Mouse (Mus musculus): Measurements from ENCODE around the gene Rbm47. TPM values are rescaled to one million over a fixed set of nuclear protein-coding genes. Genes with fewer than 3 reads are reported as not detected.

Gene Rbm47
- polyA plus RNA-seq, 1 experiment from 2014 or later = 10.4 TPM

DNA sequence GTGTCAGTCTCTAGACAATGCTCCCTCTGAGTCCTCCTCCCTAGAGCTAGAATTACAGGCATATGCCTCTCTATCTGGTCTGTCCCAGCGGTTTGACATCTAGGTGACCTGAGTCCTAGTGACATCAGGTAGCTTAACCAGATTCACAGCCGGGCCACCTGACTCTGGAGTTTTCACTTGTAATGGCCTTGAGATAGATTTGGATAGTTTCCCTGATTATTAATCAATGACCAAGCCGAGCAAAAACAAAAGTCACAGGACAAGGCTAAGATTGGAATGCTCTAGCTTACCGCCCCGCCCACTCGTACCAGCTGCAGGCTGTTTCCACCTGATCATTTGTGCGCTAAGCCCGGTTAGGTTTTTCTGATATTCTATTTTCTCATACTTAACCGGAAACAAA, 2.3 kb downstream of the Rbm47 start:
- no peaks in the 10 kb centered on the region for H3K36me3 ChIP-seq (ENCODE audit: control insufficient read depth, insufficient read depth, low read length)
- WGBS = 74% methylated on average over 9 of the region's 9 CpGs
- ATAC-seq (ENCODE audit: low read depth) (no peak), DNase-seq (ENCODE audit: low spot score) (no peak)
- H3K4me3 ChIP-seq (ENCODE audit: low read depth, low read length) = no peak overlapping the region
- H3K27ac ChIP-seq (replicated peaks; ENCODE audit: low read depth, low read length) = no peak overlapping the region
- no peaks in the 10 kb centered on the region for H3K4me1 ChIP-seq (ENCODE audit: control insufficient read depth, insufficient read depth, low read length)
- no peak overlapping the region for H3K4me2 ChIP-seq (ENCODE audit: low read depth, low read length)
- no peaks in the 10 kb centered on the region for H3K9me3 ChIP-seq (ENCODE audit: control insufficient read depth, low read length)
- H3K27me3 ChIP-seq (replicated peaks; ENCODE audit: control insufficient read depth, insufficient read depth, low read length) = no peaks in the 10 kb centered on the region
- no peak overlapping the region for H3K9ac ChIP-seq (ENCODE audit: low read depth, low read length)

DNA sequence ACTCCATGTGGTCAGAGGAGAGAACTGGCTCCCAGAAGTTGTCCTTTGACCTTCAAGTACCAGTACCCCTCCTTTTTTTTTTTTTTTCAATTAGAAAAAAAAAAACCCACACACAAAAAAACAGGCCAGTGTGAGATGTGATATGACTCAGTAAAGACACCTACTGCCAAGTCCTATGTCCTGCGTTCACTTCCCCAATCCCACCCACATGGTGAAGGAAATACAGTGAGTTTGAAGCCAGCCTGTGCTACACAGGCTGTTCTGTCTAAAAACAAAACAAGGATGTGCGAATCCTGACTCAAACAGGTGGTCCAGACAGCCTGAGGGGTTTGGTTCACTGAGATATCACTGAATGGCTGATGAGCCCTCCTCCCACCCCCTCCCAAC, 3.8 kb downstream of the Rbm47 start:
- DNase-seq (ENCODE audit: low spot score) = no peak
- 78% methylated on average over 2 of the region's 2 CpGs for WGBS
- H3K36me3 ChIP-seq (ENCODE audit: control insufficient read depth, insufficient read depth, low read length) = no peaks in the 10 kb centered on the region
- no peak overlapping the region for H3K4me3 ChIP-seq (ENCODE audit: low read depth, low read length)
- no peak overlapping the region for H3K9ac ChIP-seq (ENCODE audit: low read depth, low read length)
- H3K4me2 ChIP-seq (ENCODE audit: low read depth, low read length) = no peak overlapping the region
- no peaks in the 10 kb centered on the region for H3K27me3 ChIP-seq (replicated peaks; ENCODE audit: control insufficient read depth, insufficient read depth, low read length)
- no peak overlapping the region for H3K27ac ChIP-seq (replicated peaks; ENCODE audit: low read depth, low read length)
- H3K4me1 ChIP-seq (ENCODE audit: control insufficient read depth, insufficient read depth, low read length) = no peaks in the 10 kb centered on the region
- H3K9me3 ChIP-seq (ENCODE audit: control insufficient read depth, low read length) = no peaks in the 10 kb centered on the region
- no peak for ATAC-seq (ENCODE audit: low read depth)

DNA sequence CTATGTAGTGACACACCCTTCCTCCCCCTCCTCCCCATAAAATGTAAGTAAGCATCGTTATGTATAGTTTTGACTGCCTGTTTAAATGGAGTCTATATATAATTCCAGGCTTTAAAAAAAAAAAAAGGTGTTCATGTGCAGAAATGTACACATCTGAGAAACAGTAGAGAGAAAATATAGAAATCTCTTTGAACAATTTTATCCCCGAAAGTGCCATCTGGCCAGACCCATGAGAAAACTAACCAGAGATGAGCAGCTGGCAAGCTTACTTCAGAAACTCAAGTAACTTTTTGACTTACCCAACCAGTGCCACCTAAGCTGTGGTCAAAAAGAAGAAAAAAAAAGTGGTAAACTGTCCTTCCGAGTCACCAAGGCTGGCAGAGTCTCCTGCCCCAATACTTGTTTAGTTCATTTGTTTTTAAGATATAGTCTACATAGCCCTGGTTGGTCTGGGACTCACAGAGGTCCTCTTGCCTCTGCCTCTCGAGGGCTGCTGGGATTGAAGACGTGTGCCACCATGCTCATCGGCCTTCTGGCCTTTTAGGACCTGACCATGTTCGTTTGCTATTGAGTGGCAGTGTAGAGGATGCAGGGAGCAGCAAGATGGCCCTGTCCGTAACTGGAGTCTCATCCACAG, 4.3 kb downstream of the Rbm47 start:
- Histone ChIP-seq H3K4me1 (ENCODE audit: control insufficient read depth, insufficient read depth, low read length) (no peaks in the 10 kb centered on the region), H3K4me2 (ENCODE audit: low read depth, low read length) (no peak overlapping the region), H3K27me3 (replicated peaks; ENCODE audit: control insufficient read depth, insufficient read depth, low read length) (no peaks in the 10 kb centered on the region), H3K36me3 (ENCODE audit: control insufficient read depth, insufficient read depth, low read length) (no peaks in the 10 kb centered on the region), H3K9ac (ENCODE audit: low read depth, low read length) (no peak overlapping the region), H3K4me3 (ENCODE audit: low read depth, low read length) (no peak overlapping the region), H3K9me3 (ENCODE audit: control insufficient read depth, low read length) (no peaks in the 10 kb centered on the region), H3K27ac (replicated peaks; ENCODE audit: low read depth, low read length) (no peak overlapping the region)
- ATAC-seq (ENCODE audit: low read depth) = no peak
- DNase-seq (ENCODE audit: low spot score) = no peak
- 88% methylated on average over 8 of the region's 8 CpGs for WGBS

DNA sequence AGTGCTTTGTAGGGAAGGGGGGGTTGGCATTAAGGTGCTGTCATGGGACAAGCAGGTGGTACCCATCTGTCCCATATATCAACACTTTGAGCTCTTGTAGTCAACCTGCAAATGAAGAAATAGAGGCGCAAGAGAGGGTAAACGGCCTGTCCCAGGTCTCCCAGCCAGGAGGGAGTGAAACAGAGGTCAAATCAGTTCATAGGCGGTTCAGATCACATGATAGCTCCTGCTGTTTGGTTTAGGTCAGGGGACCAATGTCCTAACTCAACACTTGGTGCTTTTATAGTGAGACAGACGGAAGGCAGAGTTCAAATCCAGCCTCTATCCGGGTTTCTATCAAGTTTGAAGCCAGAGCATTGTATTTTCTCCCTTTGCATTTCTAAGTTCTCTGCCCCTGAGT, 6.0 kb downstream of the Rbm47 start:
- WGBS = 75% methylated on average over 5 of the region's 5 CpGs
- no peaks in the 10 kb centered on the region for H3K9me3 ChIP-seq (ENCODE audit: control insufficient read depth, low read length)
- H3K27me3 ChIP-seq (replicated peaks; ENCODE audit: control insufficient read depth, insufficient read depth, low read length) = no peaks in the 10 kb centered on the region
- no peak overlapping the region for H3K4me2 ChIP-seq (ENCODE audit: low read depth, low read length)
- H3K27ac ChIP-seq (replicated peaks; ENCODE audit: low read depth, low read length) = no peak overlapping the region
- H3K4me1 ChIP-seq (ENCODE audit: control insufficient read depth, insufficient read depth, low read length) = no peaks in the 10 kb centered on the region
- H3K9ac ChIP-seq (ENCODE audit: low read depth, low read length) = no peak overlapping the region
- DNase-seq (ENCODE audit: low spot score) = no peak
- H3K4me3 ChIP-seq (ENCODE audit: low read depth, low read length) = no peak overlapping the region
- no peak for ATAC-seq (ENCODE audit: low read depth)
- no peaks in the 10 kb centered on the region for H3K36me3 ChIP-seq (ENCODE audit: control insufficient read depth, insufficient read depth, low read length)

DNA sequence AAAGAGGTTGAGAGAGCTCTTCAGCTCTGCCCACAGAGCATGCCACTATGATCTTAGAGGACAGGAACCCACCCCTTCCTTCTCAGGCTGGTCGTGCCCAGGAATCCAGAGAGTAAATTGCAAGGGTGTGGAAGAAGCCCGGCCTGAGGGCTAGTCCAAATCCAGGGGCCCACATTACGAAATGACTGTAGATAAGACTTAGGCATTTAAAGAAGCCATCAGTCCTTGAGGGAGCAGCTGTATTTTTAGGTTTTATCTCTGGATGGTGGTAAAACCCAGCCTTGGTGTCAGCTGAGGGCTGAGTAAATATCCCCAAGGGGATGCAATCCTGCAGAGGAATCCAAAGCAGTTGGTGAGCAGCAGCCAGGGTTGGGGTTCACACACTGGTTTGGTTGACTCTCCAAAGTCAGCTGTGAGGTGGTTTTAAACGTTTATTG, 6.7 kb downstream of the Rbm47 start:
- H3K27me3 ChIP-seq (replicated peaks; ENCODE audit: control insufficient read depth, insufficient read depth, low read length) = no peaks in the 10 kb centered on the region
- no peak for DNase-seq (ENCODE audit: low spot score)
- 44% methylated on average over 4 of the region's 4 CpGs for WGBS
- ATAC-seq (ENCODE audit: low read depth) = no peak
- H3K27ac ChIP-seq (replicated peaks; ENCODE audit: low read depth, low read length) = no peak overlapping the region
- no peak overlapping the region for H3K9ac ChIP-seq (ENCODE audit: low read depth, low read length)
- no peaks in the 10 kb centered on the region for H3K4me1 ChIP-seq (ENCODE audit: control insufficient read depth, insufficient read depth, low read length)
- no peak overlapping the region for H3K4me2 ChIP-seq (ENCODE audit: low read depth, low read length)
- no peaks in the 10 kb centered on the region for H3K9me3 ChIP-seq (ENCODE audit: control insufficient read depth, low read length)
- H3K4me3 ChIP-seq (ENCODE audit: low read depth, low read length) = no peak overlapping the region
- no peaks in the 10 kb centered on the region for H3K36me3 ChIP-seq (ENCODE audit: control insufficient read depth, insufficient read depth, low read length)

DNA sequence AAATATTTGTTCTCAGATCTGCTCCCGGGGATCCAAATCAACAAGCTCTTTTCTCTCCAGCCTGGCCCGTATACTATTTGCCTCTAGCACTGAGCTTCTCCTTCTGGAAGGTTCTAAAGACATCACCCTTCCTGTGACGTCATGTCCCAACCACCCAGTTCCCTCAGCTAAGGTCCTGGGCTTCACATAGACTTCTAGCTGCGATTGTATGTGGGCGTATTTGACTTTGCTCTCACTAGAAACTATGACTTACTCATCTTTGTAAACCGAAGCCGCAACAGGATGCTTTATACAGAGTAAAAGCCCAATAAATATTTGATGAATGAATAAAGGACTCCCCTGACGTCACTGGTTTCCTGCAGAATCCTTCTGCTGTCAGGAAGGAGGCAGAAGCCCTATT, 7.2 kb downstream of the Rbm47 start:
- no peaks in the 10 kb centered on the region for H3K36me3 ChIP-seq (ENCODE audit: control insufficient read depth, insufficient read depth, low read length)
- H3K27ac ChIP-seq (replicated peaks; ENCODE audit: low read depth, low read length) = no peak overlapping the region
- no peak overlapping the region for H3K4me3 ChIP-seq (ENCODE audit: low read depth, low read length)
- H3K4me1 ChIP-seq (ENCODE audit: control insufficient read depth, insufficient read depth, low read length) = no peaks in the 10 kb centered on the region
- H3K4me2 ChIP-seq (ENCODE audit: low read depth, low read length) = no peak overlapping the region
- no peaks in the 10 kb centered on the region for H3K9me3 ChIP-seq (ENCODE audit: control insufficient read depth, low read length)
- no peak overlapping the region for H3K9ac ChIP-seq (ENCODE audit: low read depth, low read length)
- 81% methylated on average over 8 of the region's 8 CpGs for WGBS
- DNase-seq (ENCODE audit: low spot score) (no peak), ATAC-seq (ENCODE audit: low read depth) (no peak)
- H3K27me3 ChIP-seq (replicated peaks; ENCODE audit: control insufficient read depth, insufficient read depth, low read length) = no peaks in the 10 kb centered on the region

DNA sequence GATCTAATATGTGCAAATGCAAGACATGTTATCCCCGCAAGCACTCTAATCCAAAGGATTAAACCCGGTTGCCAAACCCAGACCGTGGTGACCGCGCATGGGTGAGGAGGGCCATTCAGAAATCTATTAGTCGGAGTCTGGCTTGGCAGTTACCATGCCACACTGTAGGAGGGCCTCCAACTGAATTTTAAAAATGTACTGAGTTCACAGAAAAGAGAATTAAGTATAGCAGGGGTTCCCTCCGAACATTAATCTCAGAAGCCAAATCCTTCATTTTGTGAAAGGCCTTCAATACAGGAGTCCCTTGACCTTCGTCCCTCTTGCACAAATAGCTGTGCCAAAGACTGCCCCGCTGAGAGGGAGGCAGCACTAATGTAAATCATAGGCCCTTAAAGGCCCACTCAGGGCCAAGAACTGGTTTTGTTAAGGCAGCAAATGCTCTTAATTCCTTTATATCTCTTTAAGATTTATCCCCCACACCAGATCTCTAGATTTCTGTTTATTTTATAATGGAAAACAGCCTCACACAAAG, 16.4 kb downstream of the Rbm47 start:
- no peaks in the 10 kb centered on the region for H3K36me3 ChIP-seq (ENCODE audit: control insufficient read depth, insufficient read depth, low read length)

DNA sequence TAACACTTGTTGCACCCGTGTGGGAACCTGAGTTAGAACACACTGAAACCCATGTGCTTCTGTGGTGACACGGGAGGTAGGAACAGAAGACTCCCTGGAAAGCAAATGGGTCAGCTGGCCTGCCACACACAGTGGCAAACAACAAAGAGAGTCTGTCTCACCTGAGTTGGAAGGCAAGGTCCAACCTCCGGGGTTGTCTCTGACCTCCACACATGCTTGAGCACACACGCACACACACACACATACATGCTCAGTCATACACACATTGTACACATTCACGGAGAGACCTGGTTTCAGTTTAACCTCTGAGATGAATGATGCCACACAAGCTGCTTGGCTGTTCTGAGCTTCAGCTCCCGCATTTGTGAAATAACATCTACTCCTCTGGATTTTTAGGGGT, 18.3 kb downstream of the Rbm47 start:
- no peak for DNase-seq (ENCODE audit: low spot score)
- Histone ChIP-seq H3K27me3 (replicated peaks; ENCODE audit: control insufficient read depth, insufficient read depth, low read length) (0 out of 2 replicates have a peak, but pooled peaks cover 4% of the 10 kb centered on the region), H3K4me3 (ENCODE audit: low read depth, low read length) (no peak overlapping the region), H3K36me3 (ENCODE audit: control insufficient read depth, insufficient read depth, low read length) (no peaks in the 10 kb centered on the region), H3K27ac (replicated peaks; ENCODE audit: low read depth, low read length) (no peak overlapping the region), H3K4me1 (ENCODE audit: control insufficient read depth, insufficient read depth, low read length) (no peaks in the 10 kb centered on the region), H3K9ac (ENCODE audit: low read depth, low read length) (no peak overlapping the region), H3K9me3 (ENCODE audit: control insufficient read depth, low read length) (no peaks in the 10 kb centered on the region), H3K4me2 (ENCODE audit: low read depth, low read length) (no peak overlapping the region)
- ATAC-seq (ENCODE audit: low read depth) = no peak
- 78% methylated on average over 6 of the region's 6 CpGs for WGBS

More for the DNA sequence above, 16.4 kb downstream of the Rbm47 start:
- Histone ChIP-seq H3K9me3 (ENCODE audit: control insufficient read depth, low read length) (no peaks in the 10 kb centered on the region), H3K27me3 (replicated peaks; ENCODE audit: control insufficient read depth, insufficient read depth, low read length) (no peaks in the 10 kb centered on the region), H3K9ac (ENCODE audit: low read depth, low read length) (no peak overlapping the region), H3K27ac (replicated peaks; ENCODE audit: low read depth, low read length) (no peak overlapping the region), H3K4me3 (ENCODE audit: low read depth, low read length) (no peak overlapping the region), H3K4me2 (ENCODE audit: low read depth, low read length) (no peak overlapping the region), H3K4me1 (ENCODE audit: control insufficient read depth, insufficient read depth, low read length) (no peaks in the 10 kb centered on the region)
- 76% methylated on average over 9 of the region's 9 CpGs for WGBS
- ATAC-seq (ENCODE audit: low read depth) (no peak), DNase-seq (ENCODE audit: low spot score) (no peak)

DNA sequence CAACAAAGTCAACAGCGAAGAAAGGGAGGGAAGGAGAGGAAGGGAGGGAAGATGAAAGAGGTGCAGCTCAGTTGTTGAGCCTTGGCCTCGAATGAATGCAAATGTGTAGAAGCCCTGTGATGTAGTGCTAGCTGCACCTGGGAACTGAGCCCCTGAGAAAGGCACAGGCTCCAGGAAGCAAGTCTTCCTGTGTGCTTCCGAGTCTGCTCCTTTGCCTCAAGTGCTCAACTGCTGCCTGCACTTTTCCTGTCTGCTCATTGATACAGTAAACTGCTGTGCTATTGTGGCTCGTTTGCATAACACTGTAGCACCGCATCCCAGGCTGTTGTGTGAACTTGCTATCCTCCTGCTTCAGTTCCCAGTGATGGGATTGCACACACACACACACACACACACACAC, 19.4 kb downstream of the Rbm47 start:
- DNase-seq (ENCODE audit: low spot score) = no peak
- no peak for ATAC-seq (ENCODE audit: low read depth)
- 36% methylated on average over 4 of the region's 5 CpGs for WGBS

More for the DNA sequence above, 19.4 kb downstream of the Rbm47 start:
- no peaks in the 10 kb centered on the region; the same call in 1 of the 2 replicates for H3K4me1 ChIP-seq (ENCODE audit: control insufficient read depth, insufficient read depth, low read length)
- peaks cover 12% of the 10 kb centered on the region; the same call in 1 of the 2 replicates for H3K27me3 ChIP-seq (replicated peaks; ENCODE audit: control insufficient read depth, insufficient read depth, low read length)
- no peak overlapping the region for H3K4me2 ChIP-seq (ENCODE audit: low read depth, low read length)
- no peak overlapping the region for H3K9ac ChIP-seq (ENCODE audit: low read depth, low read length)
- no peak overlapping the region for H3K4me3 ChIP-seq (ENCODE audit: low read depth, low read length)
- H3K36me3 ChIP-seq (ENCODE audit: control insufficient read depth, insufficient read depth, low read length) = no peaks in the 10 kb centered on the region
- H3K27ac ChIP-seq (replicated peaks; ENCODE audit: low read depth, low read length) = no peak overlapping the region
- H3K9me3 ChIP-seq (ENCODE audit: control insufficient read depth, low read length) = no peaks in the 10 kb centered on the region
